Mouse (Mus musculus): ENCODE data around the gene Rsl1d1.

The Rsl1d1 gene

GRCm38 (mm10) chr16:11154500-11154899 lies 48.6 kb downstream of the Rsl1d1 start:
- no peak for DNase-seq

GRCm38 (mm10) chr16:11143706-11144483 lies 59.2 kb downstream of the Rsl1d1 start:
- peak; percentile 100 for DNase-seq

All from kidney, postnatal 14 days (tissue).